Mouse (Mus musculus) megakaryocyte, embryonic 14.5 days (primary cell): ENCODE measurements around the gene Adap1.

Experiments used
- FLI1 ChIP-seq: IDR thresholded peaks from 2 replicates; pipeline ENCODE4 v1.6.1; 2012; ENCODE audit warnings: low read length, inconsistent platforms, mixed read lengths
- GATA1 ChIP-seq: IDR thresholded peaks from 3 replicates; pipeline ENCODE4 v1.6.1; 2012; ENCODE audit warnings: mixed read lengths, low read length, inconsistent platforms, borderline replicate concordance

DNA sequence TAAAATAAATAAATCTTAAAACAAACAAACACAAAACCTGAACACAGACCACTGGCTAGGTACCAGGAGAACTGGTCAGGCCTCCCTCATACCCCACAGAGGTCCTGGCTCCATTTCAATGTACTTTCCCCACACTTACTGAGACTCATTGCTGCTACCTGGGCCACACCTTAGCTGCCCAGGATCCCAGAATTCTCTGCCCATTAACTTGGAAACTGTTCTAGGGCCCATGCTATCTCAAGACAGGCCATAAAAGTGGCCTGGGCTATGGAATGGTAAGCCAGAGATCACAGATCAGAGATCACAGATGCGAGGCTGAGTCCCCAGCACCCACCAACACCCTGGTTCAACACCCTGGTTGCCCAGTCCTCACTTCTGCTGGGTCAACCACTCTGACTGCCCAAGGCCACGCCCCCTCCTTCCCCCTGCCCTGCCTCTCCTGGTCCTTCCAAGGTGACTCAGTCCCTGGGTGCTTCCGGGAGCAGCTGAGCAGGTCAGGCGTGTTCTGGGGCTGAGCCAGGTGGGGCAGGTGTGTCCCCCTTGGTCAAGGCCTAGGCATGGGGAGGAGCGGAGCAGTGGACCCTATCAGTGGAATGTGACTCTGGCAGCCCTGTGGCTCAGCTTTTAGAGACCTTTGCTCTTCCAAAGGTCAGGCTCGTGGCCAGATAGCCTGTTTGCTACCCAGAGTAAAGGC, 8.3 kb downstream of the Adap1 start:
- TF ChIP-seq GATA1 (no peak), FLI1 (no peak)
